Mouse (Mus musculus): ENCODE data around the gene Klhl23.
A peak's percentile ranks its signal among the peaks of the same experiment; 100 is the strongest.
"Not testable (repeated sequence)": the region's sequence is repeated elsewhere in the genome, so short reads cannot be mapped to it uniquely, and the experiment has no call there.

Gene Klhl23

DNA sequence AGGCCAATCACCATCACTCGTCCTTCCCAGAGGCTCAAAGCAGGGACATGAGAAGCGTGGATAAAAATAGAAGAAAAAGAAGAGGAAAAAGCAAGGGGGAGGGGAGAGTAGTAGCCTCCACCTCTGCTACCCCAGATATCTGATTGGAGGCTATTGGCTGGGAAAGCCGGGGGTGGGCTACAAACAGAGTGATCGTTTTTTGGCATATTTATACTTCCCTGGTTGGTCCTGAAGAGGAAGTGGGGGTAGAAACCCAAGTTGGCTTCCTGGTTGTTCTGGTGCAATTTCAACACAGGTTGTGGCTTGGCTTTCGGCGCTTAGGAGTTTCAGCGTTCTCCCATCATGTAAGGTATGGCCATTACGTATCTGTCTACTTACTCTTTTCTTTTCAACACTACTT lies at the start of gene Klhl23:
Gene Klhl23 (plus strand): TSS at position 234 of the 400 bp plus-strand sequence.
- peak; percentile 51 for DNase-seq (ENCODE audit: low spot score)

DNA sequence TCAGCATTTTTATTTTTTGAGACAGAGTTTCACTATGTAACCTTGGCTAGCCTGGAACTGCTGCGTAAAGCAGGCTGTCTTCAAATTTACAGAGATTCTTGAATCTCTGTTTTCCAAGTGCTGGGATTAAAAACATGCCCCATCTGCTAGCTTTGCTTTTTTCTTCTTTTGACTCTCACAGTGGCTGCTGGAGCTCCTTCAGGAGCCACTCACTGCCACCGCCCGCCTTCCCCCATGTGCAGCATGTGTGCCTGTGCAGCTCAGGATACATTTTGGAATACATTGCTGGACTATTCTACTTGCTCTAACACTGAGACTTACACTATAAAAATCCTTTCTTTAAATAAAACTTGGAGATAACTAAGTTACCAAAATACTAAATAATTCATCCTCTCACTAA lies 48.4 kb upstream of the Klhl23 start:
- DNase-seq (ENCODE audit: low spot score), result no peak

DNA sequence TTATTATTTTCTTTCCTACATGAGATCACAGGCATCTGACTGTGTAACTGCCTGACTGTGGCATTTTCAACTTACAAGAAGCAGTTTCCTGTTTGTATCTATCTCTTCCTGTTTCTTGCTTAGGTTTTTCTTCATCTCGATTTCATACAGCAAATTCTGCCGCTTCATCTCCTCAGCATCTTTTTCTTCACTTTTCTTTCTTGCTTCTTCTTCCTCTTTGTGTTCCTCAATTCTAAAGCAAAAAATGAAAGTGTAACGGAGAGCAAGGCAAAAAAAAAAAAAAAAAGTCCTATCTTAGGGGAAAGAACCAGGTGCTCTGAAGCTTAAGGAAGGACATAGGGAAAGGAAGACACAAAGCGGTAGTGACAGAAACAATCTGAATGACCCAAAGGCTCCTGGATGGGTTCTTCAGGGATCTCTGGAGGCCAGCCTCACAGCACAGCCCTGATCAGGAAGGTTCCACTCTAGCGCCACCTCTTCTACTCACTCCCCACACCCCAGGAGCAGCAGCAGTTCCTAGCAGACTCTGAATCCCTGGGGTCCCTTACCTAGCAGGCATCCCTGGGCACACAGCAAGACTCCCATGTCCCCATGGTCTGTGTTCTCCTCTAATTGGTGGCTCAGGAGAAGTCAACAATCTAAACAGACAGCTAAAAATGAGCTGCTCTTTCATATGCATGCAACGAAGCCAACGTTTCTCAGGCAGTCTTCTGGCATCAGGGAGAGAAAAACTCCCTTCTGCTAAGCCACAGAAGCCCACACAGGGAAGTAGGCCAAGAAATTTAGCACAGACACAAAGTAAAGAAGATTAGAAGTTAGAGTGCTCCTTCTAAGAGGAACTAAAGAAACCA lies 43.5 kb upstream of the Klhl23 start:
- DNase-seq (ENCODE audit: low spot score), result no peak

DNA sequence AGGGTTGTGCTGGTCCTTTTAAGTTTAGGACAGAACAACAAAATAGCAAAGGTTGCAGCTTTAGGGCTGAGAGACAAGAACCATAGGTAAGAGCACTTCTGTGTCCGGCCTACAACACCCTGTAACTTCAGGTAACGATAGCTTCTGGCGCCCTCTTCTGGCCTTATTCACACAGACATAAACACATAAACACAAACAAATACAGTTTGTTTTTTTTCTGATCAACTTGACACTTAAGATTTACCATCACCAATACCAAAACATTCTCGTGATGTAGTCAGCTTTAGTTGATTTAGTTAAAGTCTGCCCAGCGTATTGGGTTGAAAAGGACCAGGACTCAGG lies 42.9 kb upstream of the Klhl23 start:
- DNase-seq (ENCODE audit: low spot score), result no peak

DNA sequence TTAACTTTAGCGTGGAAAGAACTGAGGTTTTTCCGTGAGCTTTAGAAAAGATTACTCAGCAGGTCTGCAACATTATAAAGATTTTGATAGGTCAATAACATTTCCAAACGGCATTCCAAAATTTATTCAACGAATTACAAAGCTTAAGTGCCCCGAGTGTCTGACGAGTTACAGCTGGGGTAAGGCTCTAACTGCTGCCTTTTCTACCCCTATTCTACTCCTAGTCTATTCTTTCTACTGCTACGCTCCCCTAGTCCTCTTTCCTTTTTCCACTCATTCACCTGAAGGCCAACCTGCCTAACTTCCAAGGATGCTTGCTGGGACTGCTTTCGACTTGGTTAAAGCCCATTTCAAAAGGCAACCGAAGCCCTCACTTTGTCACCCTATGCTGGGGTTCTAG lies 32.8 kb upstream of the Klhl23 start:
- no peak for DNase-seq (ENCODE audit: low spot score)

DNA sequence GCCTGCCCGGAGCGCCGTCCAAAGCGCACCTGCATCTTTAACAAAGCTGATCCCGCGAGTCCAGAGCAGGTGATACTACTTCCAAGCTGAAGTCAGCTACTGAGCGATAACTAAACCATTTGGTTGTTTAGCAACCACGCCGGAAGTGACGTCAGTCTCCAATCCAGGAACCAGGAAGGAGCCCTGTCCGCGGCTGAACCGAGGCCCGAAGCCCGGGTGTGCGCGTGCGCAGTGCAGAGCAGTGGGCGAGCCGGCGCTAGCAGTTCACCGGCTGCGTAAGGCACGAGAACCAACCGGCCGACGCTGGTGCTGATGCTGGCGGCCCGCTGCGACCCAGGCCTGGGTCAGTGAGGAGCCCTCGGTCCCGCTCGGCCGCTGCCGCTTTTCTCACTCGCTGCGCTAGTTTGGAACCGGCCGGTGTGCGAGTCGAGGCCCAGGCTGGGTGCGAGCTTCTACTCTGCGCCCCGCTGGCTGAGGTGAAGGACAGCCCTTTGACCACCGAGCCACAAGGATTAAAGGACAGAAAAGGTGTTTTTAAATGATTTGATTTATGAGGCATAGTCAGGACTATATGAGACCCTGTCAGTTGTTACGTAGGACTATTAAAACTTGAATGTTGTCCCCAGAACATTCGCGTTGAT lies 32.2 kb upstream of the Klhl23 start, which contains the start of the genes Ccdc173 and Phospho2:
Gene Ccdc173 (minus strand): TSS at position 147 of the 641 bp plus-strand sequence.
Gene Phospho2 (plus strand): TSS at position 195 of the 641 bp plus-strand sequence.
- peak; percentile 98 for DNase-seq (ENCODE audit: low spot score)

DNA sequence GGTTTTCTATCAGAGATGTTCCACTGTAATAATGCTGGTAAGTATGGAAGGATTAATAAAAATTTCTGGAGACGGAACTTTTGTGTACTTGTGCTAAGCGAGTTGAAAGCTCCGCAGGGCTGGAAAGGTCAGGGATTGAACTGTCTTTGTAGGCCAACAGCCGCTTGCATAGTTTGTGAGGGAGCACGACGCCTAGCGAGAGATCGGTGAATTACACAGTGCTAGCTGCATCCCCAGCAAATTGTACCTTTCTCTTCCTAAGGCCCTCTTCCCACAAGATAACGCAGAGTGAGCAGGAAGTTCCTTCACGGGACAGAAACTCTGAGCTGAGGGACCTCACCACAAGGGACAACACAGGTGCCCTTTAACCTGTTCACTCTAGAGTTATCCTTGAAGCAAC lies 31.5 kb upstream of the Klhl23 start:
- peak; percentile 84 for DNase-seq (ENCODE audit: low spot score)

DNA sequence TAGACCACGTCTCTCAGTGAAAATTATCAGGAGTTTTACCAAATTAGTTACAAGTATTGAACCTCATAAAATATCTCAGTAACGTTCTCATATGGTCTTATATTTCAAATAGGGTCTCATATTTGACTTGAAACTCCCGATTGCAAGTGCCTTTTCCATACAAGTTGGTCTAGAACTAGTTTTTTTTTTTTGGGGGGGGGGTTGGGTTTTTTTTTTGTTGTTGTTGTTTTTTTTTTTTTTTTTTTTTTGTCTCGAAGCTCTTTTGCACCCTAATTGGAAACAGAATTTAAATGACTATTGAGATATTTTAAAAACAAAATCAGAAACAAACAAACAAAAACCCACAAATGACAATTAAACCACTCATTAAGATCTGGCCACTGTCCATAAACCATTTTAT lies 31.0 kb upstream of the Klhl23 start:
- DNase-seq (ENCODE audit: low spot score), result no peak

DNA sequence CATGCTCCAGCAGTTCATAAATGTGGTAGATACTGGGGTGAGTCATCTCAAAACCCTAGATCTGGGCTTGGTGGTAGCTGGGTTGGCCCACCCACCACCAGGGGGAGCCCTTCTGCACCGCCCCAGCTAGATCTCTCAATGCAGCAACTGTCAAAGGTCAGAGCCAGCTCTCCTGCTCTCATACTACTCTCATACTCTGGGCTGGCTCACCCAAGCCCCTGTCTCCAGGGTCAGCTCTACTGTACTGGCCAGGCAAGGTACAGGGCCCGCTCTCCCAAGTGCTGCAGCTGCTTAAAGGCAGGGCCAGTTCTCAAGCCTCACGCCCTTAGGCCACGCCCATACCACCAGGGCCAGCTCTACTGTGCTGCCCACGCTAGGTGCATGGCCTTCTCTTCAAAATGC lies 18.8 kb upstream of the Klhl23 start:
- peak; percentile 79 for DNase-seq (ENCODE audit: low spot score)

DNA sequence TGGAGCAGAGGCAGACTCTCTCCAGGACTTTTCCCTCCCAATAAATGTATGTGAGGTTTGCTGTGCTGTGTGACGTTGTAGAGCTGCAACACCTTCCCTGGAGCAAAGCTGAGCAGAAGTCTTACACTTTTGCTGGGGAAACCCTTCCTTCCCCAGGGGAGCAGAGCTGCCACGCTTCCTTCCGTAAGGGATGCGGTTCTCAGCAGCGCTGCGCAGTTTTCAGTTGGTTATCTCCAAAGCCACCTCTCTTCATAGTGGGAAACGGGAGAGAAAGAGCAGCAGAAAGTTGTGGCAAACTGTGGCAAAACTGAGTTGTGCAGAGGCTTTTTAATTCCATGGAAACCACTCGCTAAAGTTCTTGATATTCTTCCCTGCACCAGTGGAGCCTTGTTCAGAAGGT lies 18.0 kb upstream of the Klhl23 start:
- no peak for DNase-seq (ENCODE audit: low spot score)

DNA sequence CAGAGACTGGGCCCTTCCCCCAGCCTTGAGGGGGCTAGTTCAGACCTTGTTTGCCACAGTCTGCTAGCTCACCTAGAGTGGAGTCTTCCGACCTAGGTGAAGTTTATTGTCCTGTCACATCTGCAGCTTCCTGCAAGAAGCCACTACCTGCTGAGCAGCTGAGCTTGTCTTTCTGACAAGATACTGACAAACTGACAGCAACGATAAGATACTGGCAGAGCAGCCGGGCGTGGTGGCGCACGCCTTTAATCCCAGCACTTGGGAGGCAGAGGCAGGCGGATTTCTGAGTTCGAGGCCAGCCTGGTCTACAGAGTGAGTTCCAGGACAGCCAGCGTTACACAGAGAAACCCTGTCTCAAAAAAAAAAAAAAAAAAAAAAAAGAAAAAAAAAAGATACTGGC lies 17.1 kb upstream of the Klhl23 start:
- not testable (repeated sequence) for DNase-seq (ENCODE audit: low spot score)

DNA sequence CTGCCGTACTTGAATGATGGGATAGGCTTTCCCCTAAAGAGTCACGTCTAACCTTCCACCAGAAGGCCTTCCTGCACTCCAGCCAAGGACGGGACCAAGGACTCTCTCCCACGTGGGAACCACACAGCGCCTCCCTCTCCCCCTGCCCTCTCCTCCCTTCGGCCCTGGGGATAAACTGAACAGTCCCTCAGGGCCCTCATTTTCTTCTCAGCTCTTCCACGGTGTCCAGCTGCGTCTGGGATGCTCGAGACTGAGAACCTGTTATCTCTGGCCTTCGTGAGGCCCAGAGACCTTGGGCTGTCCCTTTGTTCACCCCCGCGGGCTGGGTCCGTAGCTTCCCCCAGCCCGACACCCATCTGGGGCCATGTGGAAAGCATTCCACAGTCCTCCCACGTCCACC lies 11.6 kb upstream of the Klhl23 start:
- DNase-seq (ENCODE audit: low spot score), result peak; percentile 77

DNA sequence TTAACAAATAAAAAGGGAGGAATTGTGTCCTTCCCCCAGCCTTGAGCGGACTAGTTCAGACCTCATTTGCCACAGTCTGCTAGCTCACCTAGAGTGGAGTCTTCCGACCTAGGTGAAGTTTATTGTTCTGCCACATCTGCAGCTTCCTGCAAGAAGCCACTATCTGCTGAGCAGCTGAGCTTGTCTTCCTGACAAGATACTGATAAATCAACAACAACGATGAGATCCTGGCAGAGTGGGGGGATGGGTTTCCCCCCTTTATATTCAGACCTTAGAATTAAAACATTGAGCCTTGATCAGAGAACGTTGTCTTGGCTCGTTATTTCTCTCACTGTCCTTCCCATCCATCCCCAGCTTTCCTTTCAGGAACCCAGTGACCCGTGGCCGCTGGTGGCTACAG lies 10.4 kb upstream of the Klhl23 start:
- DNase-seq (ENCODE audit: low spot score), result not testable (repeated sequence)

DNA sequence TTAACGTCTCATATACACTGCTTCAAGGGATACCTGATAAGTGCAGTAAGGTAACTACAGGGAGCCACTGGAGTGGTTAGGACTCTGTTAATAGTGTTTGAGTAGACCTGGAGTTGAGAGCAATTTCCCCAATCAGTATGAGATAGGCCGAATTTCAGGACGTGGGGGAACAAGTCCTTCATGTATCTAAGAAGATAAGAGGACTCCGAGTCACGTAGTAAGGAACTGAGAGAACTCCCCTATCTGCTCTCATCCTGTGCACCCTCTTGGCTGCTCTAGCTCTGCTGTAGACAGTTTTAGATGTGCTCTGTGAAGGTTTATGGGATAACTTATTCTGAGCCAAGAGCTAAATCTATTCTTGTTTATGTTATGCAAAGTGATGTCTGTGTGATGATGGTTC lies 5.2 kb upstream of the Klhl23 start:
- DNase-seq (ENCODE audit: low spot score), result no peak

DNA sequence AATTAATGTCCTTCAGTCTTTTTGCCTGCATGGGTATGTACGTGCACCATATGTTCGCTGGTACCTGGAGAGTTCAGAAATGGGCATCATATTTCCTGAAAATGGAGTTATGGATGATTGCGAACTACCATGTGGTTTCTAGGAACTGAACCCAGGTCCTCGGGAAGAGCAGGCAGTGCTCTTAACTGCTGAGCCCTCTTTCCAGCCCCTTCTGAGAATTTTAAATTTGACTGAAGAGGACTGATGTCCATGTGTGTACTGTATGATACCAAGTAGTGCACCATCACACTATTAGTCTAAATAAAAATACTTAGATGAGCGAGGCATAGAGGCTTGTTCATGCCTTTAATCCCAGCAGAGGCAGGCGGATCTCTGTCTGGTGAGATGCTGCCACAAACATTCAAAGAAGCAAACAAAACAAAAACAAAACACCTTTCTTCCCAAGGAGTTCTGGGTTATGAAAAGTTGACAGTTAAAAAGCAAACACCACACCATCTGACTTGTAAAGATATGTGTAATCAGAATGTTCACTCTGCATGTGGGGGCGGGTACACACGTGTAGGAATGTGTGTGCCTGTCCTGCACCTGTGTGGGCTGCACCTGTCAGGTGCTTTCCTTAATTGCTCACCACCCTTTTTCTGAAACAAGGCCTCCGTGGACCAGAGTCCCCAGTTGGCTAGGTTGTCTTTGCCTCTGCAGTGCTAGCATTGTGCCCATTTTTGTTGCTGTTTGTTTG lies 3.2 kb upstream of the Klhl23 start:
- DNase-seq (ENCODE audit: low spot score), result no peak

DNA sequence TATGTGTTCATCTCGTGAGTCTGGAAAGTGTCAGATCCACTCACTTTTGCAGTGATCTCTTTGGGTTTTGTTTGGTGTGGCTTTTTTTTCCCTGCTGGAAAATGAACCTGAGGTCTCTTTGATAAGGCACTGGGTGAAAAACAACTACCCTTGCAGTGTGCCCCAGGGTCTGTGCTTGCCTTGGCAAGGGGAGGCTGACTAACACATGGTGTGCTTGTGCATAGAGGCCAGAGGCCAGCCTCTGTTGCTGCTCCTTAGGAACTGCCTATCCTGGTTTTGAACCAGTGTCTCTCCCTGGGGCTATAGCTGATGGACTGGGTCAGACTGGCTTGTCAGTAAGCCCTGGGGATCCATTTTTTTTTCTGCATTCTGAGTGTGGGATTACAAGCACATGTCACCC lies 1.5 kb upstream of the Klhl23 start:
- DNase-seq (ENCODE audit: low spot score), result no peak

DNA sequence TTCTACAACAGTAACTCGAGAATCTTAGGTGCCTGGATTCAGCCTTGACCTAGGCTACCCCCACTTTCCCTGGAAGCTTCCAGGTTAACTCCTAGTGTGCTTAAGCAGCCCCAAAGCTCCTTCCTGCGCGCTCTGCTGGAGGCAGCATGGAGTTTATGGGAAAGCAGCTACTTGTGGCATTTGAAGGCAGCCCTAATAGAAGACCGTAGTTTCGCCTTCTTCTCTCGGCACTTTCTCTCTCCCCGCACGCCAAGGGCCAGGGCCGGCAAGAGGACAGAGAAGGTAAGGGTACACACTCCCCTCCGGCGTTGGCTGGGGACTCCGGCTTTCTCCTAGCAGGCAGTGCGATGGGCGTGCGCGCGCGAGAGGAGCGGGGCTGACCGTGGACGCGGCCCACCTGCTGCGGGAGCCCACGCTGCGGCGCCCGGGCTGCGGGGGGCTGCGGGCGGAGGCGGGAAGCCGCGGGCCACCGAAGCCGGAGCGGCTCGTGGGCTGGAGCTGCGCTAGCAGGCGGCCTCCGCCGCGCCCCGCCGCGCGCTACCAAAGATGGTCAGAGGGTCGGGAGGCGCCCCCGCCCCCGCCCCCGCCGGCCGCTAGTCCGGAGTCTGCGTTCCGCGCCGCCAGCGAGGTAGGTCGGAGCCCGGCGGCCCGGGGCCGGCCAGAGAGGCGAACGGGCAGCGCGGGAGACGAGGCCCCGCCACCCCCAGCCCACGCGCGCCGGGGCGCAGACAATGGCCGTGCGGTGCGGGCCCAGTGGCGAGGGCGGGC lies 801 bp downstream of the Klhl23 start:
- DNase-seq (ENCODE audit: low spot score), result peak; percentile 68

DNA sequence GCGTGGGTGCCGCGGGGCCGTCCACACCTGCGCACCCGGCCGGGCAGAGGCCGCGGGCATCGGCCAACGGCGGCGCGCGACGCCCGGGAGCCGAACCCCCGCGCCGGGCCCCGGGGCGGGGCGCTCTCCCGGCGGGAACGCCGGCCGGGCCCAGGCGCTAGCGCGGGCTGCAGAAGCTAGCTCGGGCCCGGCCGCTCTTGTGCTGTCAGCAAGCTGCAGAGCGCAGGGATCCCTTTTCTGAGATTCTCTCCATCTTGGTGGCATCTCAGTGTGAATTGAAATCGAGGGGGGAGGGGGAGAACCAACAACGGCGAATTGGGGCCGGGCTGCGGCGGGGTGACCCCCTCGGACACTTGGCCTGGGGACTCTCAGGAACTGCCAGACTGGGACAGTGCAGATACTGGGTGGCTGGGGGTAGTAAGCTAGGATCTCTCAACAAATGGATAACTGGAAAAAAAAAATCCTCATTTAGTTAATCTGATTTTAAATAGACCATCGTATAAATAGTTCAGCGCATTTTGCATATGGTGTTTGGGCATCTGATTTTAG lies 1.5 kb downstream of the Klhl23 start:
- DNase-seq (ENCODE audit: low spot score), result peak; percentile 42

DNA sequence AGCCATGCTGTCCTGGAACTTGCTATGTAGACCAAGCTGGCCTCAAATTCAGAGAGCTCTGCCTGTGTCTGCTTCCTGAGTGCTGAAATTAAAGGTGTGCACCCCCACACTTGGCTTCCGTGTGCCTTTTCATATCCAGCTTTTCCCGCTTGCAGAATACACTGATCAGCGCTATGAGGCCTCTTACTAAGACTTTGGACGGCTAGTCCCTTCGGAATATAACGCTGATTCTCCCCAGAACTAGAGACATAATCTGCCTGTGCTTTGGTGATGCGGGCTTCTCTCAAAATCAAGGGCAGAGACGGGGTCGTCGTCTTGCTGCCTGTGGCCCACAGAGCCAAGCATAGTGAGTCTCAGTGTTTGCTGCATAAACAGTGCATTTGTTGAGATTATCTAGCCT lies 4.2 kb downstream of the Klhl23 start:
- DNase-seq (ENCODE audit: low spot score), result no peak

DNA sequence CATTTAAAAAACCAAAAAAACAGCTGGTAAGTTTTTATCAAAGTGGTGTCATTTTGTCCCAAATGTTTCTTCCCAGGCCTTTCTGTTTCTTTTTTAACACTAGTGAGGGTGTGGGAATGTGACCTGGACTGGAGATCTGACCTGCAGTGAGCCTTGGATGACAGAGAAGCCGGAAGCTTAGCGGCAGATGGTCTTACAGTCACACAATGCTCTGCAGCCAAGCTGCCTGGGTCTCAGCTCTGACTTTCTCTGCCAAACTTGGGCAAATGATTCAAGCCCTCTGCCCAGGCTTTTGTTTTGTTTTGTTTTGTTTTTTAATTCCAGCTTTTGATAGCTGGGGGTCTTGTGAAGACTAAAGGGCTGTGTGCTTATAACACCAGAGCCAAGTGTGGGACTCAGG lies 4.6 kb downstream of the Klhl23 start:
- no peak for DNase-seq (ENCODE audit: low spot score)

DNA sequence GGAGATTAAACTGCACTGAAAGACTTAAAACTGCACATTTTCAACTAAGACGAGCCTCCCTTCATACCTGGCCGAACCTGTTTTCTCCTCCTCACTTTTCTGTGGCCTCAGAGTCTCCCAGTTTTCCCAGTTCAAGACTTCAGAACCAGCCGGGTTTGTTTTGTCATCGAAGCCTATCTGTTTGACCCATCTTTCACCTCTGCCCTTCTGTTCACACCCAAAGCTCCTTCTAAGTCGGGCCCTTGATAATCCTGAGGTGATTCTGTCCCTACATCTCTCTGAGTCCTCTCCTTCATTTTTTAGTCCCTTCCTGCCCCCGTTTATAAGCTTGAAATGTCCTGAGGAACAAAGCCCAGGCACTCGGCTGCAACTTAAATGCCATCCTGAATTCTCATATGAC lies 6.3 kb downstream of the Klhl23 start:
- no peak for DNase-seq (ENCODE audit: low spot score)

DNA sequence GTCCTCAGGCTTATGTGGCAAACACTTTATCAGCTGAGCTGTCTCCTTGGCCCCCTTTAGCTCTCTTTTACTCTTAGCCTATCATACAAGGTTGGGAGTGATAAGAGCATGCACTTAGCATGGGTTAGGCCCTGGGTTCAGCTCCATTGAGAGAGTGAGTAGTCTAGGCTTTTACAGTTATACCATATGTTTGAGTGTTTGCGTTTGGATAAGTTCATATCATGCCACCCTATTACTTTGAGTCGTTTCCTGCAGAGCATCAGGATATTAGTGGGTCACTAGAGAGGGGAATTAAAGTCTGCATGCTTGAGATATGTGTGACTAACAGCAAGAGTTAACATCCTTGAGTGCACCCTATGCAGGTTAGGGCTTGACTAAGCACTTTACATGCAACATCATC lies 7.9 kb downstream of the Klhl23 start:
- DNase-seq (ENCODE audit: low spot score), result no peak
